ENCODE assay signal across 32 mouse cellular contexts in the genomic region with DNA sequence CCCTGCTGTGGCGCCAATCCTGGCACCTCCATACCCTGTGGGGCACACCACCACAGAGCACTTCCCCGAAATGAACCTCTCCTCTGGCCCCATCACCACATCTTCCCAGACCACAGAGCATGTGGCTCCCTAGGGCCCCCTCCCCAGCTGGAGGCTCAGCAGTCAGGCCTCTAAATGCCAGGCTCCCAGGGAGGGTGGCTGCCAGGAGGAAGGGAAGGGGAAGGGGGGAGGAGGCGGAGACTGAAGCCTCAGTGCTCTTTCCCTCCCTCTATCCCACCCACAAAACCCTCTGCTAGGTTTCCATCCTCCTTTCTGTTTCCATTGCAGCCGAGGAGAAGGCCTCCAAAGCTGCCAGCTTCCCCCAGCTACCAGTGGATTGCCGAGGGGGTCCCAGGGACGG. TPM values are rescaled to one million over a fixed set of nuclear protein-coding genes. Genes with fewer than 3 reads are reported as not detected.
"Had no signal": no experiment of that assay in that cellular context is flagged by ENCODE, and none has a peak within 500 bp of the region (broad histone marks: within the 10 kb centered on the region; RNA-seq: fewer than 3 reads in every experiment).

No protein-coding gene starts in this region.

- H3K4me2 ChIP-seq: kidney, embryonic 15.5 days; limb, embryonic 13.5 days; liver, embryonic 12.5 days; liver, embryonic 15.5 days; lung, embryonic 15.5 days; midbrain, embryonic 12.5 days; midbrain, embryonic 15.5 days; neural tube, embryonic 13.5 days had no signal

- H3K9ac ChIP-seq: kidney, embryonic 15.5 days; limb, embryonic 13.5 days; liver, embryonic 12.5 days; liver, embryonic 15.5 days; lung, embryonic 15.5 days; midbrain, embryonic 12.5 days; midbrain, embryonic 15.5 days; neural tube, embryonic 13.5 days had no signal

- H3K36me3 ChIP-seq: kidney, embryonic 15.5 days; limb, embryonic 13.5 days; liver, embryonic 12.5 days; liver, embryonic 15.5 days; lung, embryonic 15.5 days; midbrain, embryonic 12.5 days; midbrain, embryonic 15.5 days; neural tube, embryonic 13.5 days had no signal

- DNase-seq: kidney, adult 8-10 months; kidney, postnatal 10 days; kidney, postnatal 36 days; left cerebral cortex, postnatal 4 days; liver; lung, adult 18-20 months; lung, postnatal 10 days; lung, postnatal 4 days; retina, postnatal 1 day; thymus, adult 2 months; thymus, postnatal 14 days; thymus, postnatal 4 days had no signal

- H3K27ac ChIP-seq: kidney, embryonic 15.5 days; limb, embryonic 13.5 days; liver, embryonic 12.5 days; liver, embryonic 15.5 days; lung, embryonic 15.5 days; midbrain, embryonic 12.5 days; midbrain, embryonic 15.5 days; neural tube, embryonic 13.5 days; stomach, postnatal 0 days had no signal

- H3K4me3 ChIP-seq: kidney, embryonic 15.5 days; limb, embryonic 13.5 days; liver, embryonic 12.5 days; liver, embryonic 15.5 days; lung, embryonic 15.5 days; midbrain, embryonic 12.5 days; midbrain, embryonic 15.5 days; myocyte; neural tube, embryonic 13.5 days had no signal

- H3K9me3 ChIP-seq: kidney, embryonic 15.5 days; limb, embryonic 13.5 days; liver, embryonic 12.5 days; liver, embryonic 15.5 days; lung, embryonic 15.5 days; midbrain, embryonic 12.5 days; midbrain, embryonic 15.5 days; neural tube, embryonic 13.5 days had no signal

- ATAC-seq: liver, embryonic 12.5 days; midbrain, embryonic 15.5 days had no signal

RNA-seq across cellular contexts. Expression of a gene that starts 5.3 kb away (rescaled TPM):
- total RNA-seq: megakaryocyte progenitor cell, adult 5-6 weeks; megakaryocyte-erythroid progenitor cell, adult 5-6 weeks; monocyte, adult 5-6 weeks; neutrophil, adult 5-6 weeks had no signal
- polyA plus RNA-seq: myocyte; neural tube, embryonic 13.5 days; small intestine, adult 2 months; stomach, embryonic 14.5 days; stomach, postnatal 0 days had no signal

RNA-seq across cellular contexts. Expression of a gene that starts 31.0 kb away (rescaled TPM):
- total RNA-seq: layer of hippocampus, adult 8-10 months; layer of hippocampus, postnatal 10 days; left cerebral cortex, adult 8-10 months; left cerebral cortex, postnatal 14 days; left cerebral cortex, postnatal 4 days; megakaryocyte progenitor cell, adult 5-6 weeks; megakaryocyte-erythroid progenitor cell, adult 5-6 weeks; monocyte, adult 5-6 weeks; neutrophil, adult 5-6 weeks had no signal
- polyA plus RNA-seq: kidney, embryonic 15.5 days; limb, embryonic 13.5 days; liver, embryonic 12.5 days; liver, embryonic 15.5 days; lung, embryonic 15.5 days; midbrain, embryonic 12.5 days; midbrain, embryonic 15.5 days; myocyte; neural tube, embryonic 13.5 days; small intestine, adult 2 months; stomach, embryonic 14.5 days; stomach, postnatal 0 days; thymus, adult 2 months had no signal

RNA-seq across cellular contexts. Expression of a gene that starts 45.3 kb away (rescaled TPM):
- total RNA-seq: layer of hippocampus, adult 8-10 months; layer of hippocampus, postnatal 10 days; megakaryocyte progenitor cell, adult 5-6 weeks; megakaryocyte-erythroid progenitor cell, adult 5-6 weeks; monocyte, adult 5-6 weeks; neutrophil, adult 5-6 weeks had no signal
- polyA plus RNA-seq: kidney, embryonic 15.5 days; liver, embryonic 12.5 days; liver, embryonic 15.5 days; lung, embryonic 15.5 days; midbrain, embryonic 12.5 days; midbrain, embryonic 15.5 days; myocyte; neural tube, embryonic 13.5 days; small intestine, adult 2 months; stomach, embryonic 14.5 days; stomach, postnatal 0 days had no signal
